Comparison of ENCODE assay signal across 10 mouse cellular contexts in the genomic region with DNA sequence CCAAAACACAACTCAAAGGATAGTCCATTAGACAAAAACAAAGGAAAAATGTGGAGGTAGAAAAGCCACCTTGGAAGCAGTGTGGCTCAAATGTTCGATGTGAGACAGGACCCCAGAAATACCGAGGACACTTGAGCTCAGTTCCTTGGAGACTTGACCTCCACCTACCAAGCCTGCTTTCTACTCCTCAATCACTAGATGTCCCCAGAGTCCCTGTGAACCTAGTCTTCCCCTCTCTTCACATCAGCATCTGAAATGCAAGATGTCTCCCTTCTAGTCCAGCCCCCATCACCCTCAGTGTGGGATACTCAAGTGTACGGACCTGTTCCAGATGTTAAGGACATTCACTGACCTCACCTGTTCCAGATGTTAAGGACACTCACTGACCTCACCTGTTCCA. TPM values are rescaled to one million over a fixed set of nuclear protein-coding genes. Genes with fewer than 3 reads are reported as not detected.
DNase-seq lines count a peak whose midpoint lies in the region; ATAC-seq and TF ChIP-seq lines count a peak whose summit lies in the region.
"Had no signal": no experiment of that assay in that cellular context is flagged by ENCODE, and none has a peak within 500 bp of the region (broad histone marks: within the 10 kb centered on the region; RNA-seq: fewer than 3 reads in every experiment).

No protein-coding gene starts in this region.

- H3K36me3 ChIP-seq in midbrain, embryonic 16.5 days (ENCODE audit: control insufficient read depth, insufficient read depth, low read length): no peaks in the 10 kb centered on the region

- no peak overlapping the region for H3K4me3 ChIP-seq in gastrocnemius, adult 2 months
- no peak overlapping the region for H3K4me3 ChIP-seq in midbrain, embryonic 16.5 days (ENCODE audit: low read depth, low read length)
- H3K4me3 ChIP-seq: megakaryocyte, embryonic 14.5 days had no signal

- H3K4me1 ChIP-seq in midbrain, embryonic 16.5 days (ENCODE audit: control insufficient read depth, insufficient read depth, low read length): peaks cover 24% of the 10 kb centered on the region

- peak; percentile 82 for TF ChIP-seq CTCF in gastrocnemius, adult 2 months (IDR thresholded peaks at IDR 0.05)

- no peak for ATAC-seq in midbrain, embryonic 16.5 days
- no peak for ATAC-seq in monocyte, adult 5-6 weeks (replicated peaks; ENCODE audit: insufficient number of reproducible peaks, low FRiP score, low TSS enrichment, poor library complexity, severe bottlenecking)

- no peak overlapping the region for H3K4me2 ChIP-seq in midbrain, embryonic 16.5 days (ENCODE audit: low read length)

- no peak overlapping the region for H3K27ac ChIP-seq in gastrocnemius, adult 2 months
- 0 out of 2 replicates have a peak overlapping the region, but pooled peaks have one; percentile 32 for H3K27ac ChIP-seq in midbrain, embryonic 16.5 days (ENCODE audit: low read length)

- no peaks in the 10 kb centered on the region for H3K9me3 ChIP-seq in midbrain, embryonic 16.5 days (replicated peaks; ENCODE audit: control insufficient read depth, low read length, poor library complexity, severe bottlenecking)
- H3K9me3 ChIP-seq: megakaryocyte, embryonic 14.5 days had no signal

- intact Hi-C loops in gastrocnemius, adult 2 months (cut with DNase I): loop anchor here (1.0 kb wide), 1 partner anchor 45 kb away; no protein-coding TSS in a partner anchor

- no peaks in the 10 kb centered on the region for H3K27me3 ChIP-seq in midbrain, embryonic 16.5 days (ENCODE audit: control insufficient read depth, insufficient read depth, low read depth, low read length)

- no peak overlapping the region for H3K9ac ChIP-seq in midbrain, embryonic 16.5 days (ENCODE audit: low read depth, low read length)

- WGBS in midbrain, embryonic 16.5 days: 10% methylated on average over 3 of the region's 3 CpGs

- peak; percentile 29 for DNase-seq in gastrocnemius, adult 2 months
- no peak for DNase-seq in gastrocnemius, postnatal 25 days
- DNase-seq in thymus, postnatal 0 days (ENCODE audit: low spot score): peak; percentile 63
- DNase-seq in thymus, postnatal 36 days: no peak
- DNase-seq in embryo, embryonic 10 days (ENCODE audit: low spot score): peak; percentile 87
- peak; percentile 72 for DNase-seq in kidney, adult 9 months

RNA-seq across cellular contexts. Expression of gene Sox12, which starts 5.1 kb away (rescaled TPM):
- total RNA-seq in gastrocnemius, adult 2 months (2021): under 1 TPM; 0.53 to 0.79 TPM
- total RNA-seq in gastrocnemius, postnatal 25 days (2021): 1 to 10 TPM; 1.1 to 1.7 TPM
- polyA plus RNA-seq in thymus, postnatal 0 days (2015; fragmentation: Nextera tagmentation; extraction: Ambion mirVana): 0.91 and 1.2 TPM in 2 replicates
- 12.1 and 14.0 TPM in 2 replicates for polyA plus RNA-seq in midbrain, embryonic 16.5 days (2015; fragmentation: Nextera tagmentation; extraction: Ambion mirVana)
- 0.10 to 0.43 TPM in 2 of 3 replicates, not detected in the other for total RNA-seq in monocyte, adult 5-6 weeks (2017)

RNA-seq across cellular contexts. Expression of gene Nrsn2, which starts 16.3 kb away (rescaled TPM):
- total RNA-seq in gastrocnemius, adult 2 months (2021): not detected
- total RNA-seq in gastrocnemius, postnatal 25 days (2021): not detected
- polyA plus RNA-seq in thymus, postnatal 0 days (2015; fragmentation: Nextera tagmentation; extraction: Ambion mirVana): not detected in 2 replicates
- 50.8 and 64.8 TPM in 2 replicates for polyA plus RNA-seq in midbrain, embryonic 16.5 days (2015; fragmentation: Nextera tagmentation; extraction: Ambion mirVana)
- not detected in 3 replicates for total RNA-seq in monocyte, adult 5-6 weeks (2017)
- total RNA-seq: heart, postnatal 14 days had no signal

RNA-seq across cellular contexts. Expression of gene Zcchc3, which starts 22.0 kb away (rescaled TPM):
- total RNA-seq in gastrocnemius, adult 2 months (2021): 1 to 10 TPM; 1.1 to 1.8 TPM
- 1 to 10 TPM; 1.6 TPM for total RNA-seq in gastrocnemius, postnatal 25 days (2021)
- 7.2 and 7.4 TPM in 2 replicates for polyA plus RNA-seq in thymus, postnatal 0 days (2015; fragmentation: Nextera tagmentation; extraction: Ambion mirVana)
- polyA plus RNA-seq in midbrain, embryonic 16.5 days (2015; fragmentation: Nextera tagmentation; extraction: Ambion mirVana): 12.6 and 14.7 TPM in 2 replicates
- total RNA-seq in monocyte, adult 5-6 weeks (2017): 0.10 to 0.75 TPM in 2 of 3 replicates, not detected in the other

RNA-seq across cellular contexts. Expression of gene 6820408C15Rik, which starts 22.6 kb away (rescaled TPM):
- not detected for total RNA-seq in gastrocnemius, adult 2 months (2021)
- total RNA-seq in gastrocnemius, postnatal 25 days (2021): not detected
- polyA plus RNA-seq in thymus, postnatal 0 days (2015; fragmentation: Nextera tagmentation; extraction: Ambion mirVana): 0.51 and 0.64 TPM in 2 replicates
- 1.7 and 1.8 TPM in 2 replicates for polyA plus RNA-seq in midbrain, embryonic 16.5 days (2015; fragmentation: Nextera tagmentation; extraction: Ambion mirVana)
- total RNA-seq in monocyte, adult 5-6 weeks (2017): not detected in 3 replicates

RNA-seq across cellular contexts. Expression of gene Trib3, which starts 49.0 kb away (rescaled TPM):
- 1 to 10 TPM; 1.2 to 1.4 TPM for total RNA-seq in gastrocnemius, adult 2 months (2021)
- 1 to 10 TPM in 1 of 2 experiments, under 1 TPM in 1; 0.74 to 1.8 TPM for total RNA-seq in gastrocnemius, postnatal 25 days (2021)
- polyA plus RNA-seq in thymus, postnatal 0 days (2015; fragmentation: Nextera tagmentation; extraction: Ambion mirVana): 1.4 and 1.6 TPM in 2 replicates
- 1.9 and 2.4 TPM in 2 replicates for polyA plus RNA-seq in midbrain, embryonic 16.5 days (2015; fragmentation: Nextera tagmentation; extraction: Ambion mirVana)
- total RNA-seq in monocyte, adult 5-6 weeks (2017): not detected in 3 replicates

Comparison
In these comparisons a context has a peak if more than half of its experiments do, and no peak if none do; other contexts are left out.
1. DNase-seq: peak in gastrocnemius, adult 2 months (single experiment), thymus, postnatal 0 days (single experiment), embryo, embryonic 10 days (single experiment) and kidney, adult 9 months (single experiment); none in gastrocnemius, postnatal 25 days (single experiment) and thymus, postnatal 36 days (0 of 2).